Mouse (Mus musculus): Measurements from ENCODE around the gene Atp5e.

Gene Atp5e

GRCm38 (mm10) chr2:174463789-174464523 is at the start of gene Atp5e:
Gene Atp5e, minus strand, starts transcription at chr2:174464105.
- peak; percentile 93 for DNase-seq (ENCODE audit: low read depth)

- no peak for DNase-seq (ENCODE audit: low read depth)
These were observed 45.9 kb upstream of the Atp5e start for GRCm38 (mm10) chr2:174509825-174510224.

GRCm38 (mm10) chr2:174507998-174508397 is 44.1 kb upstream of the Atp5e start:
- no peak for DNase-seq (ENCODE audit: low read depth)

GRCm38 (mm10) chr2:174502831-174503460 is 39.0 kb upstream of the Atp5e start:
- no peak for DNase-seq (ENCODE audit: low read depth)

GRCm38 (mm10) chr2:174502321-174502720 is 38.4 kb upstream of the Atp5e start:
- no peak for DNase-seq (ENCODE audit: low read depth)

- no peak for DNase-seq (ENCODE audit: low read depth)
These were observed 37.6 kb upstream of the Atp5e start for GRCm38 (mm10) chr2:174501517-174501916.

GRCm38 (mm10) chr2:174500814-174501503 is 37.1 kb upstream of the Atp5e start:
- no peak for DNase-seq (ENCODE audit: low read depth)

- no peak for DNase-seq (ENCODE audit: low read depth)
These were observed 29.0 kb upstream of the Atp5e start for GRCm38 (mm10) chr2:174492858-174493257.

GRCm38 (mm10) chr2:174487005-174487404 is 23.1 kb upstream of the Atp5e start:
- no peak for DNase-seq (ENCODE audit: low read depth)

- no peak for DNase-seq (ENCODE audit: low read depth)
These were observed 14.8 kb upstream of the Atp5e start for GRCm38 (mm10) chr2:174478746-174479145.

GRCm38 (mm10) chr2:174477543-174478319 is 13.8 kb upstream of the Atp5e start:
- no peak for DNase-seq (ENCODE audit: low read depth)

- no peak for DNase-seq (ENCODE audit: low read depth)
These were observed 9.6 kb upstream of the Atp5e start for GRCm38 (mm10) chr2:174473550-174473927.

- DNase-seq (ENCODE audit: low read depth): peak; percentile 100
These were observed 9.1 kb upstream of the Atp5e start, which contains the start of gene Prelid3b for GRCm38 (mm10) chr2:174472818-174473549. Gene Prelid3b, minus strand, starts transcription at chr2:174473081.

GRCm38 (mm10) chr2:174472407-174472806 is 8.5 kb upstream of the Atp5e start:
- DNase-seq (ENCODE audit: low read depth): peak; percentile 52

- no peak for DNase-seq (ENCODE audit: low read depth)
These were observed 7.0 kb upstream of the Atp5e start for GRCm38 (mm10) chr2:174470786-174471405.

GRCm38 (mm10) chr2:174470333-174470732 is 6.4 kb upstream of the Atp5e start:
- DNase-seq (ENCODE audit: low read depth): no peak

GRCm38 (mm10) chr2:174463370-174463769 is 535 bp downstream of the Atp5e start:
- DNase-seq (ENCODE audit: low read depth): peak; percentile 6

GRCm38 (mm10) chr2:174459365-174459764 is 4.5 kb downstream of the Atp5e start:
- DNase-seq (ENCODE audit: low read depth): no peak

GRCm38 (mm10) chr2:174453681-174454080 is 10.2 kb downstream of the Atp5e start:
- DNase-seq (ENCODE audit: low read depth): peak; percentile 56

GRCm38 (mm10) chr2:174450353-174450752 is 13.6 kb downstream of the Atp5e start, which contains the start of gene Tubb1:
Gene Tubb1, plus strand, starts transcription at chr2:174450695.
- no peak for DNase-seq (ENCODE audit: low read depth)

- DNase-seq (ENCODE audit: low read depth): no peak
These were observed 15.5 kb downstream of the Atp5e start for GRCm38 (mm10) chr2:174448405-174448804.
